Mouse (Mus musculus) brain, embryonic 14.5 days (tissue): Measurements from ENCODE around the gene Lrch1.

ENCODE experiments used
- CTCF ChIP-seq: fragments of 200-500 bp; IDR thresholded peaks from 2 replicates; pipeline ENCODE4 v1.5.1; 2012; ENCODE audit warnings: inconsistent platforms, mild to moderate bottlenecking, moderate library complexity, borderline replicate concordance; ENCODE audit not compliant: insufficient read depth, insufficient read length; ENCODE audit errors: extremely low read depth
- POLR2A ChIP-seq: fragments of 200-500 bp; IDR thresholded peaks from 2 replicates; pipeline ENCODE4 v1.6.1; 2012; ENCODE audit warnings: mild to moderate bottlenecking, inconsistent platforms, borderline replicate concordance; ENCODE audit not compliant: poor library complexity, insufficient read depth, insufficient read length, severe bottlenecking; ENCODE audit errors: extremely low read depth

- TF ChIP-seq CTCF = no peak
- no peak for TF ChIP-seq POLR2A
These were observed 41.7 kb downstream of the Lrch1 start for GRCm38 (mm10) chr14:74905990-74906389.
